9 mouse cellular contexts compared by ENCODE assay signal in genomic region chr7:49428947-49429346, GRCm38 (mm10).
DNase-seq lines count a peak whose midpoint lies in the region; ATAC-seq and TF ChIP-seq lines count a peak whose summit lies in the region.
"Had no signal": no experiment of that assay in that cellular context is flagged by ENCODE, and none has a peak within 500 bp of the region (broad histone marks: within the 10 kb centered on the region; RNA-seq: fewer than 3 reads in every experiment).

No protein-coding gene starts in this region.

- no peak for TF ChIP-seq POLR2A in kidney, adult 2 months (IDR thresholded peaks at IDR 0.05; ENCODE audit: low read depth, low read length)
- no peak for TF ChIP-seq POLR2A in liver, adult 2 months (IDR thresholded peaks at IDR 0.05; ENCODE audit: extremely low read depth, insufficient read depth, low read length)

- DNase-seq in kidney, adult 2 months = no peak
- peak; percentile 41 for DNase-seq in liver, adult 2 months (ENCODE audit: extremely low read depth, low read depth, low spot score)
- DNase-seq in cerebellum, adult 8-10 months = no peak
- no peak for DNase-seq in layer of hippocampus, adult 2 months (ENCODE audit: low spot score in 2 of 2)
- DNase-seq in layer of hippocampus, adult 8-10 months (ENCODE audit: low spot score in 2 of 2) = no peak
- DNase-seq: adrenal gland, adult 2 months had no signal

- H3K4me1 ChIP-seq in kidney, embryonic 16.5 days (ENCODE audit: insufficient read depth, low read length) = no peaks in the 10 kb centered on the region
- no peaks in the 10 kb centered on the region for H3K4me1 ChIP-seq in kidney, adult 2 months (ENCODE audit: control insufficient read depth, insufficient read depth, low read length)
- no peaks in the 10 kb centered on the region for H3K4me1 ChIP-seq in embryonic facial prominence, embryonic 12.5 days
- H3K4me1 ChIP-seq in liver, adult 2 months (ENCODE audit: control insufficient read depth, insufficient read depth, low read length) = peaks cover 17% of the 10 kb centered on the region
- peaks cover 8% of the 10 kb centered on the region; the same call in 1 of the 2 replicates for H3K4me1 ChIP-seq in neural tube, embryonic 13.5 days (replicated peaks)

- 72% methylated on average over 5 of the region's 5 CpGs for WGBS in kidney, embryonic 16.5 days
- WGBS in kidney, adult 2 months = 84% methylated on average over 5 of the region's 5 CpGs
- WGBS in embryonic facial prominence, embryonic 12.5 days = 72% methylated on average over 5 of the region's 5 CpGs
- WGBS in liver, adult 2 months = 72% methylated on average over 5 of the region's 5 CpGs
- WGBS in neural tube, embryonic 13.5 days = 69% methylated on average over 5 of the region's 5 CpGs

- no peak overlapping the region for H3K4me2 ChIP-seq in kidney, embryonic 16.5 days (replicated peaks; ENCODE audit: low read depth, low read length)
- no peak overlapping the region for H3K4me2 ChIP-seq in embryonic facial prominence, embryonic 12.5 days (replicated peaks)
- H3K4me2 ChIP-seq in neural tube, embryonic 13.5 days = no peak overlapping the region

- no peaks in the 10 kb centered on the region for H3K9me3 ChIP-seq in kidney, embryonic 16.5 days (ENCODE audit: low read length)
- no peaks in the 10 kb centered on the region for H3K9me3 ChIP-seq in embryonic facial prominence, embryonic 12.5 days
- H3K9me3 ChIP-seq in neural tube, embryonic 13.5 days = no peaks in the 10 kb centered on the region

- no peak overlapping the region for H3K4me3 ChIP-seq in kidney, embryonic 16.5 days (ENCODE audit: low read length)
- H3K4me3 ChIP-seq in kidney, adult 2 months (ENCODE audit: insufficient read depth, low read depth, low read length) = no peak overlapping the region
- no peak overlapping the region for H3K4me3 ChIP-seq in embryonic facial prominence, embryonic 12.5 days
- no peak overlapping the region for H3K4me3 ChIP-seq in liver, adult 2 months (ENCODE audit: insufficient read depth, low read depth, low read length)
- no peak overlapping the region for H3K4me3 ChIP-seq in neural tube, embryonic 13.5 days
- H3K4me3 ChIP-seq in layer of hippocampus, adult 2 months = no peak overlapping the region

- no peak overlapping the region for H3K27ac ChIP-seq in kidney, embryonic 16.5 days (ENCODE audit: low read length)
- no peak overlapping the region for H3K27ac ChIP-seq in kidney, adult 2 months (ENCODE audit: insufficient read depth, low read depth, low read length)
- H3K27ac ChIP-seq in embryonic facial prominence, embryonic 12.5 days = 0 out of 2 replicates have a peak overlapping the region, but pooled peaks have one; percentile 17
- H3K27ac ChIP-seq in liver, adult 2 months (replicated peaks; ENCODE audit: insufficient read depth, low read depth, low read length) = no peak overlapping the region
- no peak overlapping the region for H3K27ac ChIP-seq in neural tube, embryonic 13.5 days (replicated peaks)
- H3K27ac ChIP-seq in layer of hippocampus, adult 2 months = no peak overlapping the region

- H3K36me3 ChIP-seq in kidney, embryonic 16.5 days (ENCODE audit: insufficient read depth, low read length) = no peaks in the 10 kb centered on the region
- no peaks in the 10 kb centered on the region for H3K36me3 ChIP-seq in kidney, adult 2 months (ENCODE audit: control insufficient read depth, insufficient read depth, low read length)
- H3K36me3 ChIP-seq in embryonic facial prominence, embryonic 12.5 days = no peaks in the 10 kb centered on the region
- no peaks in the 10 kb centered on the region for H3K36me3 ChIP-seq in liver, adult 2 months (ENCODE audit: control insufficient read depth, insufficient read depth, low read length)
- H3K36me3 ChIP-seq in neural tube, embryonic 13.5 days = no peaks in the 10 kb centered on the region

- ATAC-seq in kidney, embryonic 16.5 days (ENCODE audit: low FRiP score, low TSS enrichment) = peak; percentile 77; the same call in 1 of the 2 replicates
- peak; percentile 64; the same call in 1 of the 2 replicates for ATAC-seq in embryonic facial prominence, embryonic 12.5 days (ENCODE audit: insufficient number of reproducible peaks, insufficient read depth, low FRiP score, low TSS enrichment)
- peak; percentile 82 for ATAC-seq in neural tube, embryonic 13.5 days (ENCODE audit: low read depth)

- H3K79me2 ChIP-seq in liver, adult 2 months (ENCODE audit: control insufficient read depth, insufficient read depth, low read length) = no peaks in the 10 kb centered on the region

- no peak for TF ChIP-seq CTCF in kidney, adult 2 months (conservative IDR thresholded peaks at IDR 0.05; ENCODE audit: insufficient read depth, insufficient read length, low read depth, low read length)
- no peak for TF ChIP-seq CTCF in liver, adult 2 months (IDR thresholded peaks at IDR 0.05; ENCODE audit: low read depth, low read length)
- TF ChIP-seq CTCF in layer of hippocampus, adult 2 months (conservative IDR thresholded peaks at IDR 0.05) = no peak

- no peak overlapping the region for H3K9ac ChIP-seq in kidney, embryonic 16.5 days (replicated peaks; ENCODE audit: low read length)
- no peak overlapping the region for H3K9ac ChIP-seq in embryonic facial prominence, embryonic 12.5 days
- H3K9ac ChIP-seq in liver, adult 2 months (ENCODE audit: low read depth, low read length) = no peak overlapping the region
- no peak overlapping the region for H3K9ac ChIP-seq in neural tube, embryonic 13.5 days

- no peaks in the 10 kb centered on the region for H3K27me3 ChIP-seq in kidney, embryonic 16.5 days (ENCODE audit: insufficient read depth, low read length)
- H3K27me3 ChIP-seq in kidney, adult 2 months (replicated peaks; ENCODE audit: control insufficient read depth, insufficient read depth, low read length) = no peaks in the 10 kb centered on the region
- no peaks in the 10 kb centered on the region for H3K27me3 ChIP-seq in embryonic facial prominence, embryonic 12.5 days
- H3K27me3 ChIP-seq in liver, adult 2 months (ENCODE audit: control insufficient read depth, insufficient read depth, low read length) = no peaks in the 10 kb centered on the region
- H3K27me3 ChIP-seq in neural tube, embryonic 13.5 days = no peaks in the 10 kb centered on the region
